Mouse (Mus musculus) gastrocnemius, postnatal 14 days (tissue): Measurements from ENCODE around the gene Midn. TPM values are rescaled to one million over a fixed set of nuclear protein-coding genes. Genes with fewer than 3 reads are reported as not detected.

ENCODE experiments used
- total RNA-seq, 2 experiments: library from RNA; stranded (reverse); gene quantifications; 2 replicates each; pipeline ENCODE4 v1.2.3; 2021

Gene Midn
- total RNA-seq, 2 experiments from 2014 or later: 40.3 to 43.6 TPM

Other genes starting within 250 kb of the Midn start
- gene Med16, start 239.3 kb upstream of the Midn start, total RNA-seq: 10 to 100 TPM; 37.7 to 38.1 TPM
- not detected for gene Gm26602, start 237.4 kb upstream of the Midn start, total RNA-seq
- gene Kiss1r, start 231.3 kb upstream of the Midn start, total RNA-seq: under 1 TPM; 0.27 to 0.44 TPM
- 100 to 1,000 TPM in 1 of 2 experiments, 10 to 100 TPM in 1; 98.8 to 106 TPM for gene R3hdm4, start 227.1 kb upstream of the Midn start, total RNA-seq
- gene Arid3a, start 221.2 kb upstream of the Midn start, total RNA-seq: 1 to 10 TPM; 2.4 to 2.7 TPM
- 10 to 100 TPM; 18.7 to 23.0 TPM for gene Wdr18, start 188.1 kb upstream of the Midn start, total RNA-seq
- gene Grin3b, start 177.6 kb upstream of the Midn start, total RNA-seq: under 1 TPM; 0.11 to 0.25 TPM
- gene Tmem259, start 163.9 kb upstream of the Midn start, total RNA-seq: 10 to 100 TPM; 76.2 to 84.5 TPM
- 10 to 100 TPM; 19.2 to 24.8 TPM for gene Cnn2, start 159.7 kb upstream of the Midn start, total RNA-seq
- 1 to 10 TPM; 4.2 TPM for gene Abca7, start 151.8 kb upstream of the Midn start, total RNA-seq
- gene Arhgap45, start 131.6 kb upstream of the Midn start, total RNA-seq: 1 to 10 TPM; 1.7 to 1.9 TPM
- gene Polr2e, start 108.5 kb upstream of the Midn start, total RNA-seq: 10 to 100 TPM; 45.3 to 55.6 TPM
- 100 to 1,000 TPM; 389 TPM for gene Gpx4, start 101.1 kb upstream of the Midn start, total RNA-seq
- gene Sbno2, start 42.7 kb upstream of the Midn start, total RNA-seq: 1 to 10 TPM; 6.2 to 6.3 TPM
- 10 to 100 TPM; 87.6 to 98.0 TPM for gene Stk11, start 32.5 kb upstream of the Midn start, total RNA-seq
- 100 to 1,000 TPM; 657 to 736 TPM for gene Atp5d, start 9.6 kb upstream of the Midn start, total RNA-seq
- gene Cbarp, start 7.4 kb upstream of the Midn start, total RNA-seq: 1 to 10 TPM; 1.6 TPM
- gene Cirbp, start 17.7 kb downstream of the Midn start, total RNA-seq: 10 to 100 TPM; 41.4 to 41.5 TPM
- 1 to 10 TPM; 3.3 to 4.2 TPM for gene 1600002K03Rik, start 24.7 kb downstream of the Midn start, total RNA-seq
- gene Efna2, start 31.2 kb downstream of the Midn start, total RNA-seq: under 1 TPM; 0.58 to 0.98 TPM
- 10 to 100 TPM; 15.2 to 19.4 TPM for gene Mum1, start 78.2 kb downstream of the Midn start, total RNA-seq
- gene Ndufs7, start 100.8 kb downstream of the Midn start, total RNA-seq: 100 to 1,000 TPM; 423 to 474 TPM
- 100 to 1,000 TPM; 232 to 267 TPM for gene Gamt, start 112.7 kb downstream of the Midn start, total RNA-seq
- 10 to 100 TPM; 49.9 to 51.0 TPM for gene Dazap1, start 113.2 kb downstream of the Midn start, total RNA-seq
- gene Rps15, start 144.2 kb downstream of the Midn start, total RNA-seq: 100 to 1,000 TPM; 741 to 829 TPM
- 1 to 10 TPM in 1 of 2 experiments, under 1 TPM in 1; 0.93 to 1.2 TPM for gene Apc2, start 147.7 kb downstream of the Midn start, total RNA-seq
- 1 to 10 TPM; 7.6 to 8.3 TPM for gene 2310011J03Rik, start 172.3 kb downstream of the Midn start, total RNA-seq
- gene Pcsk4, start 181.2 kb downstream of the Midn start, total RNA-seq: 1 to 10 TPM in 1 of 2 experiments, under 1 TPM in 1; 0.53 to 1.2 TPM
- 1 to 10 TPM; 1.9 to 2.5 TPM for gene Reep6, start 181.7 kb downstream of the Midn start, total RNA-seq
- 10 to 100 TPM; 24.2 to 26.1 TPM for gene Adamtsl5, start 200.1 kb downstream of the Midn start, total RNA-seq
- under 1 TPM; 0.12 to 0.13 TPM for gene Plk5, start 208.2 kb downstream of the Midn start, total RNA-seq
- gene Mex3d, start 239.4 kb downstream of the Midn start, total RNA-seq: 1 to 10 TPM; 5.2 to 6.0 TPM